Mouse (Mus musculus) heart, postnatal 36 days (tissue): ENCODE results near the gene Afmid. TPM values are rescaled to one million over a fixed set of nuclear protein-coding genes. Genes with fewer than 3 reads are reported as not detected.
"Not testable (repeated sequence)": the region's sequence is repeated elsewhere in the genome, so short reads cannot be mapped to it uniquely, and the experiment has no call there.

Source experiments
- DNase-seq, 2 experiments: peaks; one replicate each; pipeline ENCODE4 v3.0.0; 2021 to 2022
- intact Hi-C: fragments of 180-260 bp; cut with DNase I; formaldehyde crosslinking; loops from one replicate; pipeline ENCODE4 v1.15.1; 2025
- total RNA-seq, 2 experiments: library from RNA; stranded (reverse); gene quantifications; 2 replicates each; pipeline ENCODE4 v1.2.3; 2021

Gene Afmid
- total RNA-seq, 2 experiments from 2014 or later, result 3.1 TPM

- intact Hi-C loops, result no loop called here
- DNase-seq, result peak in 1 of 2 experiments; percentile 52
Observed at GRCm38 (mm10) chr11:117822728-117823241, 2.9 kb upstream of the Afmid start.

- intact Hi-C loops, result no loop called here
- DNase-seq, result no peak
Observed at GRCm38 (mm10) chr11:117823411-117823810, 2.3 kb upstream of the Afmid start.

- DNase-seq, result peak; percentile 85
- intact Hi-C loops, result loop anchor here (1.0 to 2.0 kb wide), 3 partner anchors 34 to 439 kb away; partner anchors contain the start of genes Tmc6 and Tmc8
Observed at GRCm38 (mm10) chr11:117824060-117824969, 1.4 kb upstream of the Afmid start.

- intact Hi-C loops, result loop anchor here (5.0 kb wide), 1 partner anchor 344 kb away; the partner anchor contains the start of gene Gm11733
- DNase-seq, result no peak
Observed at GRCm38 (mm10) chr11:117826164-117826563, 440 bp downstream of the Afmid start.

- DNase-seq, result no peak
- intact Hi-C loops, result loop anchor here (5.0 kb wide), 1 partner anchor 345 kb away; the partner anchor contains the start of gene Gm11733
Observed at GRCm38 (mm10) chr11:117826916-117827315, 1.2 kb downstream of the Afmid start.

GRCm38 (mm10) chr11:117827386-117827785, 1.7 kb downstream of the Afmid start:
- DNase-seq, result no peak
- intact Hi-C loops, result loop anchor here (5.0 kb wide), 1 partner anchor 345 kb away; the partner anchor contains the start of gene Gm11733

- intact Hi-C loops, result loop anchor here (5.0 kb wide), 1 partner anchor 346 kb away; the partner anchor contains the start of gene Gm11733
- no peak for DNase-seq
Observed at GRCm38 (mm10) chr11:117828149-117828887, 2.6 kb downstream of the Afmid start.

GRCm38 (mm10) chr11:117828888-117829604, 3.3 kb downstream of the Afmid start:
- intact Hi-C loops, result loop anchor here (5.0 kb wide), 1 partner anchor 347 kb away; the partner anchor contains the start of gene Gm11733
- peak in 1 of 2 experiments; percentile 65 for DNase-seq

- intact Hi-C loops, result loop anchor here (5.0 kb wide), 1 partner anchor 347 kb away; the partner anchor contains the start of gene Gm11733
- no peak for DNase-seq
Observed at GRCm38 (mm10) chr11:117829671-117830215, 4.0 kb downstream of the Afmid start.

- intact Hi-C loops, result no loop called here
- DNase-seq, result no peak
Observed at GRCm38 (mm10) chr11:117830401-117830800, 4.7 kb downstream of the Afmid start.

GRCm38 (mm10) chr11:117832086-117832969, 6.6 kb downstream of the Afmid start:
- intact Hi-C loops, result no loop called here
- peak; percentile 75 to 80 for DNase-seq

GRCm38 (mm10) chr11:117833509-117833908, 7.8 kb downstream of the Afmid start:
- DNase-seq, intact Hi-C loops: not testable (repeated sequence)

GRCm38 (mm10) chr11:117834086-117834485, 8.4 kb downstream of the Afmid start:
- DNase-seq, result no peak

GRCm38 (mm10) chr11:117836306-117836705, 10.6 kb downstream of the Afmid start:
- intact Hi-C loops, result no loop called here
- DNase-seq, result no peak

More at GRCm38 (mm10) chr11:117834086-117834485, 8.4 kb downstream of the Afmid start:
- intact Hi-C loops, result no loop called here

GRCm38 (mm10) chr11:117838572-117838971, 12.8 kb downstream of the Afmid start:
- no peak for DNase-seq
- intact Hi-C loops, result no loop called here

GRCm38 (mm10) chr11:117839021-117839420, 13.3 kb downstream of the Afmid start:
- intact Hi-C loops, result no loop called here
- DNase-seq, result no peak

- no peak for DNase-seq
- intact Hi-C loops, result no loop called here
Observed at GRCm38 (mm10) chr11:117840910-117841309, 15.2 kb downstream of the Afmid start.

GRCm38 (mm10) chr11:117843434-117843833, 17.7 kb downstream of the Afmid start:
- DNase-seq, result no peak
- intact Hi-C loops, result no loop called here

GRCm38 (mm10) chr11:117844997-117845396, 19.3 kb downstream of the Afmid start:
- no peak for DNase-seq
- intact Hi-C loops, result no loop called here
